Mouse (Mus musculus): Measurements from ENCODE around the gene Anxa2. TPM values are rescaled to one million over a fixed set of nuclear protein-coding genes. Genes with fewer than 3 reads are reported as not detected.
A peak's percentile ranks its signal among the peaks of the same experiment; 100 is the strongest.

Anxa2 gene
- polyA plus RNA-seq, 1 experiment from 2014 or later: 1,144 TPM

DNA sequence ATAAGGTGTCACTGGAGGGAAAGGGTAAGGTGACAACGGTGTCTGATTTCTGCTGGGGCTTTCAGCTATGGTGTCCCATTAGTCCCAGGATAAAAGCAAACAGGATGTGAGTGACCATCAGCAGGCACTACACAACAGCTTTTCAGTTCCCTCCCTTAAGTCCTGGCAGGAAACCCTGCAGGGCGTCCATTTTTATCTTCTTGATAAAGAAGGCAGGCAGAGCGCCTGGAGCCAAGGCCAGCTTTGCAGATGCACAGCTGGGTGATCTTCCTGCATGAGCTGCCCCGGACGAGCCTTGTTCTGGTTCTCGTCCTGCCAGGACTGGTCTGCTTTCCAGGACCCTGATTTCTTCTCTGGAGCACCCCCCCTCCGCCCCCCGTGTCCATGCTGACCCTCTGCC, 35.1 kb downstream of the Anxa2 start:
- H3K4me1 ChIP-seq (ENCODE audit: insufficient read depth, low read depth, low read length): no peaks in the 10 kb centered on the region
- no peak overlapping the region for H3K9ac ChIP-seq (replicated peaks; ENCODE audit: low read depth)
- H3K4me2 ChIP-seq (replicated peaks; ENCODE audit: low read depth, low read length): no peak overlapping the region
- no peak overlapping the region for H3K27ac ChIP-seq (ENCODE audit: low read length)
- 55% methylated on average over 8 of the region's 8 CpGs for WGBS
- TF ChIP-seq EP300 (IDR thresholded peaks at IDR 0.05) (no peak), CTCF (IDR thresholded peaks at IDR 0.05) (no peak)
- no peaks in the 10 kb centered on the region for H3K9me3 ChIP-seq (ENCODE audit: low read length)
- ATAC-seq (no peak), DNase-seq (ENCODE audit: low spot score) (no peak)
- no peaks in the 10 kb centered on the region for H3K27me3 ChIP-seq (replicated peaks; ENCODE audit: insufficient read depth, low read length)
- H3K4me3 ChIP-seq (ENCODE audit: low read depth, low read length): no peak overlapping the region
- H3K36me3 ChIP-seq (ENCODE audit: insufficient read depth, low read length): peaks cover 90% of the 10 kb centered on the region

- Histone ChIP-seq H3K4me3 (ENCODE audit: low read depth, low read length) (no peak overlapping the region), H3K27ac (ENCODE audit: low read length) (no peak overlapping the region), H3K9me3 (ENCODE audit: low read length) (no peaks in the 10 kb centered on the region), H3K9ac (replicated peaks; ENCODE audit: low read depth) (no peak overlapping the region), H3K4me1 (ENCODE audit: insufficient read depth, low read depth, low read length) (no peaks in the 10 kb centered on the region), H3K36me3 (ENCODE audit: insufficient read depth, low read length) (peaks cover 86% of the 10 kb centered on the region), H3K4me2 (replicated peaks; ENCODE audit: low read depth, low read length) (no peak overlapping the region), H3K27me3 (replicated peaks; ENCODE audit: insufficient read depth, low read length) (no peaks in the 10 kb centered on the region)
- 35% methylated on average over 5 of the region's 5 CpGs for WGBS
- TF ChIP-seq EP300 (IDR thresholded peaks at IDR 0.05) (no peak), CTCF (IDR thresholded peaks at IDR 0.05) (peak; percentile 52)
- DNase-seq (ENCODE audit: low spot score): peak; percentile 22
- ATAC-seq: no peak
Observed at GRCm38 (mm10) chr9:69488972-69489371, 35.6 kb downstream of the Anxa2 start.

GRCm38 (mm10) chr9:69492809-69493208, 39.4 kb downstream of the Anxa2 start:
- no peak overlapping the region for H3K9ac ChIP-seq (replicated peaks; ENCODE audit: low read depth)
- no peak overlapping the region for H3K27ac ChIP-seq (ENCODE audit: low read length)
- H3K36me3 ChIP-seq (ENCODE audit: insufficient read depth, low read length): peaks cover 50% of the 10 kb centered on the region
- no peaks in the 10 kb centered on the region for H3K27me3 ChIP-seq (replicated peaks; ENCODE audit: insufficient read depth, low read length)
- ATAC-seq (no peak), DNase-seq (ENCODE audit: low spot score) (no peak)
- WGBS: 97% methylated on average over 6 of the region's 6 CpGs
- no peaks in the 10 kb centered on the region for H3K4me1 ChIP-seq (ENCODE audit: insufficient read depth, low read depth, low read length)
- H3K9me3 ChIP-seq (ENCODE audit: low read length): no peaks in the 10 kb centered on the region
- no peak overlapping the region for H3K4me2 ChIP-seq (replicated peaks; ENCODE audit: low read depth, low read length)
- no peak overlapping the region for H3K4me3 ChIP-seq (ENCODE audit: low read depth, low read length)
- no peak for TF ChIP-seq EP300 (IDR thresholded peaks at IDR 0.05)
- peak; percentile 52 for TF ChIP-seq CTCF (IDR thresholded peaks at IDR 0.05)

DNA sequence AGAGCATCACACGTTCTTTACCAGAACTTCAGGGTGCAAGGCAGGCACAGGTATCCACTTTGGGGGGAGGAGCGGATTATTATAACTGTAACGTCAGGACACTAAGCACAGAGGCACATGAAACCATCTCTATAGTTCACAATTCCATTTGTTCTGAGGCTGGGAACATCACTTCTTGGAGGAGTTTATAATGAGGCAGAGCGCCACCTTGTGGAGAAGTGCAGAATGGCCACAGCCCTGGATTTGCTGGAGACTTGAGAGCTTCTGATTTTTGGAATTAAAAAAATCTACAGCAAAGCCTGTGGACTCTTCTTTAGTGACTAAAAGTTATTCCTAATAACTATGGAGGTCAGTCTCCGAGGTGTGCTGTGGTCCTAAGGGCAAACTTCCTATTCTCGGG, 49.1 kb downstream of the Anxa2 start:
- TF ChIP-seq EP300 (IDR thresholded peaks at IDR 0.05): no peak
- peak; percentile 86 for TF ChIP-seq CTCF (IDR thresholded peaks at IDR 0.05)
- H3K9me3 ChIP-seq (ENCODE audit: low read length): no peaks in the 10 kb centered on the region
- no peak overlapping the region for H3K4me3 ChIP-seq (ENCODE audit: low read depth, low read length)
- H3K4me1 ChIP-seq (ENCODE audit: insufficient read depth, low read depth, low read length): no peaks in the 10 kb centered on the region
- peaks cover 10% of the 10 kb centered on the region; the same call in 1 of the 2 replicates for H3K27me3 ChIP-seq (replicated peaks; ENCODE audit: insufficient read depth, low read length)
- H3K9ac ChIP-seq (replicated peaks; ENCODE audit: low read depth): no peak overlapping the region
- peak; percentile 77 for DNase-seq (ENCODE audit: low spot score)
- ATAC-seq: no peak
- H3K4me2 ChIP-seq (replicated peaks; ENCODE audit: low read depth, low read length): no peak overlapping the region
- 26% methylated on average over 6 of the region's 6 CpGs for WGBS
- H3K27ac ChIP-seq (ENCODE audit: low read length): no peak overlapping the region
- no peaks in the 10 kb centered on the region for H3K36me3 ChIP-seq (ENCODE audit: insufficient read depth, low read length)

DNA sequence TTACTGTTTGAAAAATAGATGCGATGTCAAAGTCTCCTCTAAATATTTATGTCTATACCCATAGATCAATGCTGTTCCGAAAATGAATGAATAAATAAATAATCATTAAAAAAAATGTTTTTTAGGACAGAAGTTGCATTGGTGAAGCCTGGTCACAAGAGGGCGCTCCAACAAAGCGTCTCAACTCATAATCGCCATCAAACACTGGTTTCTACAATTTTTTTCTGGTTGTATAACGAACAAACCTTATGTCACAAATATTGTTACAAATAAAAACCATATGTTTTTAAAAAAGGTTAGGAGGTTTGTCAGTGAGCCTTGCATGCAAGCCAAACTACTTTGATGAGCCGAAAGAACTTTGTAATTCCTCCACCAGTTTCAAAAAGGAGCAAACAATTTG, 52.2 kb downstream of the Anxa2 start:
- Histone ChIP-seq H3K9ac (replicated peaks; ENCODE audit: low read depth) (no peak overlapping the region), H3K9me3 (ENCODE audit: low read length) (no peaks in the 10 kb centered on the region), H3K27ac (ENCODE audit: low read length) (no peak overlapping the region), H3K27me3 (replicated peaks; ENCODE audit: insufficient read depth, low read length) (peaks cover 15% of the 10 kb centered on the region; the same call in 1 of the 2 replicates), H3K4me3 (ENCODE audit: low read depth, low read length) (no peak overlapping the region), H3K4me2 (replicated peaks; ENCODE audit: low read depth, low read length) (no peak overlapping the region), H3K36me3 (ENCODE audit: insufficient read depth, low read length) (no peaks in the 10 kb centered on the region), H3K4me1 (ENCODE audit: insufficient read depth, low read depth, low read length) (no peaks in the 10 kb centered on the region)
- DNase-seq (ENCODE audit: low spot score): peak; percentile 60
- no peak for TF ChIP-seq EP300 (IDR thresholded peaks at IDR 0.05)
- peak; percentile 81 for TF ChIP-seq CTCF (IDR thresholded peaks at IDR 0.05)
- WGBS: 9% methylated on average over 7 of the region's 7 CpGs
- no peak for ATAC-seq

DNA sequence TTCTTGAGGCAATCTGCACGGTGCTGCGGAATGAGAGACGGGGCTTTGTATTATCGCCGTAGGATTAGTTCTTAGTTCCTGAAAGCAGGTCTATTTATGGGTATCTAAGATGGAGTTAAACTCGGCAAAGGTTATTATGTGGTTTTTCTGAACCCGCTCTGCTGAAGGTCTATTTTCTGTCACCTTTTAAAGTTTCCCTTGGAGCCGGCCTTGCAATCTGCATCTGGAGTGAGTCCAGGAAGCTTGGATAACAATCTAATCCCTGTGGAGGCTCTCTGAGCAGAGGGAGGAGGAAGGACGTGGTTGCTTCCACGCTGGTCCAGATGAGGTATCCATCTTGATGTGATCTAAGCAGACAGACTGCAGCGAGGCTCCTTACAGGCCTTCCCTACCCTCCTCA, 53.8 kb downstream of the Anxa2 start:
- Histone ChIP-seq H3K9ac (replicated peaks; ENCODE audit: low read depth) (no peak overlapping the region), H3K27ac (ENCODE audit: low read length) (no peak overlapping the region), H3K36me3 (ENCODE audit: insufficient read depth, low read length) (no peaks in the 10 kb centered on the region), H3K4me2 (replicated peaks; ENCODE audit: low read depth, low read length) (no peak overlapping the region), H3K27me3 (replicated peaks; ENCODE audit: insufficient read depth, low read length) (peaks cover 18% of the 10 kb centered on the region; the same call in 1 of the 2 replicates), H3K4me1 (ENCODE audit: insufficient read depth, low read depth, low read length) (no peaks in the 10 kb centered on the region), H3K4me3 (ENCODE audit: low read depth, low read length) (no peak overlapping the region), H3K9me3 (ENCODE audit: low read length) (no peaks in the 10 kb centered on the region)
- DNase-seq (ENCODE audit: low spot score) (no peak), ATAC-seq (no peak)
- WGBS: 42% methylated on average over 11 of the region's 11 CpGs
- no peak for TF ChIP-seq EP300 (IDR thresholded peaks at IDR 0.05)
- no peak for TF ChIP-seq CTCF (IDR thresholded peaks at IDR 0.05)

DNA sequence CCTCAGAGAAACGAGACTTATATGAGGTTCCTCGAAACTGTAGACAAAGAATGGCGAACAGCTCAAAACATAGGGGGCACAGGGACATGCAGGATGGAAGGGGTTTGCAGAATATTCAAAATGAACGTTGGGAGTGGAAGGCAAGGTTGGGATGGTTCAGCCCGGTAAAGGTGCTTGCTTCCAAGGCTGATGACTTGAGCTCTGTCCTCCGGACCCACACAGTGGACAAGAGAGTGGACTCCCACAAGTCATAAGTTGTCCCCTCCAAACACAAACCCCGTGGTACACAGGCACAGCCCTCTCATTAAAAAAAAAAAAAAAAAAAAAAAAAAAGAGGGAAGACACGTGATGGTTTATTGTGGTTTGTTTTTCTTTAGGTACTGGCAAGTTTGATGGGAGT, 54.6 kb downstream of the Anxa2 start:
- H3K36me3 ChIP-seq (ENCODE audit: insufficient read depth, low read length): no peaks in the 10 kb centered on the region
- peaks cover 19% of the 10 kb centered on the region; the same call in 1 of the 2 replicates for H3K27me3 ChIP-seq (replicated peaks; ENCODE audit: insufficient read depth, low read length)
- no peak overlapping the region for H3K27ac ChIP-seq (ENCODE audit: low read length)
- ATAC-seq (no peak), DNase-seq (ENCODE audit: low spot score) (no peak)
- H3K4me3 ChIP-seq (ENCODE audit: low read depth, low read length): no peak overlapping the region
- 72% methylated on average over 8 of the region's 8 CpGs for whole genome bisulfite sequencing
- H3K9ac ChIP-seq (replicated peaks; ENCODE audit: low read depth): no peak overlapping the region
- no peak overlapping the region for H3K4me2 ChIP-seq (replicated peaks; ENCODE audit: low read depth, low read length)
- no peaks in the 10 kb centered on the region for H3K4me1 ChIP-seq (ENCODE audit: insufficient read depth, low read depth, low read length)
- TF ChIP-seq CTCF (IDR thresholded peaks at IDR 0.05): no peak
- no peak for TF ChIP-seq EP300 (IDR thresholded peaks at IDR 0.05)
- no peaks in the 10 kb centered on the region for H3K9me3 ChIP-seq (ENCODE audit: low read length)

Measured in lung, postnatal 0 days (tissue).